Mouse (Mus musculus) midbrain, embryonic 11.5 days (tissue): ENCODE results near the gene Hs3st3b1. TPM values are rescaled to one million over a fixed set of nuclear protein-coding genes. Genes with fewer than 3 reads are reported as not detected.

ENCODE experiments used
- ATAC-seq: fragments of 200-750 bp; cut with Nextera tagmentation; 2 replicates; pipeline ENCODE4 v1.8.0; 2017; ENCODE audit warnings: moderate TSS enrichment, moderate library complexity; ENCODE audit not compliant: low FRiP score
- DNase-seq: peaks from one replicate; pipeline ENCODE4 v3.0.0; 2015; ENCODE audit warnings: low spot score; ENCODE audit errors: missing footprints
- H3K27ac ChIP-seq: fragments of 300-500 bp; sonication (generic); 2 replicates; pipeline ENCODE4 v1.5.1; 2014; ENCODE audit warnings: low read depth, low read length
- H3K27me3 ChIP-seq: fragments of 300-500 bp; sonication (generic); 2 replicates; pipeline ENCODE4 v1.6.1; 2014; ENCODE audit warnings: mild to moderate bottlenecking, low read length, moderate library complexity, mixed read lengths; ENCODE audit not compliant: control insufficient read depth, insufficient read depth
- H3K36me3 ChIP-seq: fragments of 300-500 bp; sonication (generic); 2 replicates; pipeline ENCODE4 v1.6.1; 2014; ENCODE audit warnings: mild to moderate bottlenecking, low read length, moderate library complexity, mixed read lengths; ENCODE audit not compliant: control insufficient read depth, insufficient read depth
- H3K4me1 ChIP-seq: fragments of 300-500 bp; sonication (generic); 2 replicates; pipeline ENCODE4 v1.6.1; 2014; ENCODE audit warnings: low read length; ENCODE audit not compliant: control insufficient read depth, insufficient read depth
- H3K4me2 ChIP-seq: fragments of 300-500 bp; sonication (generic); 2 replicates; pipeline ENCODE4 v1.6.1; 2014; ENCODE audit warnings: mild to moderate bottlenecking, moderate library complexity
- H3K4me3 ChIP-seq: fragments of 300-500 bp; sonication (generic); 2 replicates; pipeline ENCODE4 v1.5.1; 2014; ENCODE audit warnings: low read depth, low read length
- H3K9ac ChIP-seq: fragments of 300-500 bp; sonication (generic); 2 replicates; pipeline ENCODE4 v1.6.1; 2014; ENCODE audit warnings: low read length
- H3K9me3 ChIP-seq: fragments of 300-500 bp; sonication (generic); 2 replicates; pipeline ENCODE4 v1.6.1; 2016; ENCODE audit warnings: low read length; ENCODE audit not compliant: control insufficient read depth
- WGBS: fragments of 180-500 bp; shearing (Covaris S2); extraction: QIAGEN DNeasy Blood & Tissue Kit; methylation state at CpG from one replicate; pipeline ENCODE4 v1.1.7; 2014; 5-methylcytosine and 5-hydroxymethylcytosine counted together
- polyA plus RNA-seq: library from polyadenylated mRNA; unstranded; fragments of >200 nt; fragmentation: Nextera tagmentation; extraction: Ambion mirVana; gene quantifications from 2 replicates; pipeline ENCODE4 v1.2.1, GENCODE M21; 2014

The Hs3st3b1 gene
- 17.5 and 18.1 TPM in 2 replicates for polyA plus RNA-seq

DNA sequence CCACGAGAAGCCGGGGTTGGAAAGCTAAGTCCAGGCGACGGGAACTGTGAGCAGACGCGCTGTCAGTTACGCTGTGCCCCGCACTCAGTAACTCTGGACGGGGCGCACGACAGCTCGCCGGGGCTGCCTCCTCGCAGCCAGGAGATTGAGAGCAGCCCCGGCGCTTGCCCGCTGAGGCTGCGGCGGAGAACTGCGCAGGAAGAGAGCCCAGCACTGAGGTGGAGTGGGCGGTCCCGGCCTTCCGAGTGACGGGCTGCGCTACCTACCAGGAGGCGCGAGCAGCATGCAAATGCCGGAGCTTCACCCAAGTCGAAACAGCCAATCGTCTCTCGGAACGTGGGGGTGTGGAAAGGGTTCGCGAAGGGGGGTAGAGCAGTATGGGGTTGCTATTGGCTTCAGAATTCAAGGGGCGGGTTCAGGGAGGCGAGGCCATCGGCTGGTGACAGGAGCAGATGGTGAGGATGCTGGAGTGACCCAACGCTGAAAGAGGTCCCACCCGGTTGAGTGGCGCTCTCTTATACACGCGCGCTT, at the start of gene Hs3st3b1:
Hs3st3b1 (minus strand) TSS at position 200 of the 531 bp plus-strand sequence.
- WGBS = under 1% methylated on average over 43 of the region's 43 CpGs
- peaks cover 39% of the 10 kb centered on the region for H3K4me1 ChIP-seq
- peak; percentile 96 for ATAC-seq
- H3K4me2 ChIP-seq = peak within 1 kb of the TSS; percentile 82
- peak; percentile 97 for DNase-seq
- peak within 1 kb of the TSS; percentile 86 for H3K4me3 ChIP-seq
- no peaks in the 10 kb centered on the region for H3K9me3 ChIP-seq
- H3K27ac ChIP-seq = peak within 1 kb of the TSS; percentile 67
- no peaks in the 10 kb centered on the region for H3K36me3 ChIP-seq
- peaks cover 26% of the 10 kb centered on the region for H3K27me3 ChIP-seq
- peak within 1 kb of the TSS; percentile 90 for H3K9ac ChIP-seq

DNA sequence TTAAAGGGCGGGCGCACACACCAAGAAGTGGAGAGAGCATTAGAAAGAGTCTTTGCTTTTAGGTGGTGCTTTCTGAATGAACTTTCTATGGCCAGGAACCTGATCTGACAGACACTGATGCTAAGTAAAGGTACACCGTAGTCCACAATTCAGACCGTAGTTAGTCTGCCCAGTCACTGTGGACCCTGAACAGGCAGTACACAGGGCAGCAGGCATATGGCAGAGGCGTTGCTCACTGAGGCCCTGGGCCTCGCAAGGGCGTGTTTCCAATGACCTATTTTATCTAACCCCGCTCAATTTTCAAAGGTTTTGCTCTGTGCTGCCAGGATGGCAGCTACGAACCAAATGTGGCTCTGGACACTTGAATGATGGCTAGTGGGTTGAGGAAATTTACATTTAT, 49.4 kb upstream of the Hs3st3b1 start:
- ATAC-seq = no peak
- Histone ChIP-seq H3K4me3 (no peak overlapping the region), H3K4me2 (no peak overlapping the region), H3K27me3 (no peaks in the 10 kb centered on the region), H3K27ac (no peak overlapping the region), H3K4me1 (peaks cover 16% of the 10 kb centered on the region), H3K36me3 (no peaks in the 10 kb centered on the region), H3K9me3 (no peaks in the 10 kb centered on the region), H3K9ac (no peak overlapping the region)
- 93% methylated on average over 9 of the region's 9 CpGs for WGBS
- no peak for DNase-seq

DNA sequence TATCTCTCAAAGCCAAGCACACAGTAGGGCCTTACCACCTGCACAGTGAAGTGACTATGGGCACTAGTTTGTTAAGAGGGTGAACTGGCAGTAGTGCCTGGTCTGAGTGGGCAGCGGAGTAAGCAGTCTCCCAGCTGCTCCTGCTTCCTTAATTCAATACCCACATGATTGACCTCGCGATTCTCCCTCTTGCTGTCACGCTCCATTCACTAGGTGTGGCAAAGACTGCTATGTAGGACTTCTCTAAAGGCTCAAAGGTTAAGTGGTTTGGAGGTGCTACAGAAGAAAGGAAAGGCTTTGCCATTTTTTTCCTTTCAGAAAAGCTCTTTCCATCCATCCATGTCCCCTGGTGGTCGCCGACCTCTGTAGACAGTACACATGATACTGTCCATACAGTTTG, 48.7 kb upstream of the Hs3st3b1 start:
- DNase-seq (no peak), ATAC-seq (no peak)
- Histone ChIP-seq H3K36me3 (no peaks in the 10 kb centered on the region), H3K4me1 (peaks cover 16% of the 10 kb centered on the region), H3K27me3 (no peaks in the 10 kb centered on the region), H3K4me2 (no peak overlapping the region), H3K4me3 (no peak overlapping the region), H3K9me3 (no peaks in the 10 kb centered on the region), H3K9ac (no peak overlapping the region), H3K27ac (no peak overlapping the region)
- WGBS = 88% methylated on average over 6 of the region's 6 CpGs

DNA sequence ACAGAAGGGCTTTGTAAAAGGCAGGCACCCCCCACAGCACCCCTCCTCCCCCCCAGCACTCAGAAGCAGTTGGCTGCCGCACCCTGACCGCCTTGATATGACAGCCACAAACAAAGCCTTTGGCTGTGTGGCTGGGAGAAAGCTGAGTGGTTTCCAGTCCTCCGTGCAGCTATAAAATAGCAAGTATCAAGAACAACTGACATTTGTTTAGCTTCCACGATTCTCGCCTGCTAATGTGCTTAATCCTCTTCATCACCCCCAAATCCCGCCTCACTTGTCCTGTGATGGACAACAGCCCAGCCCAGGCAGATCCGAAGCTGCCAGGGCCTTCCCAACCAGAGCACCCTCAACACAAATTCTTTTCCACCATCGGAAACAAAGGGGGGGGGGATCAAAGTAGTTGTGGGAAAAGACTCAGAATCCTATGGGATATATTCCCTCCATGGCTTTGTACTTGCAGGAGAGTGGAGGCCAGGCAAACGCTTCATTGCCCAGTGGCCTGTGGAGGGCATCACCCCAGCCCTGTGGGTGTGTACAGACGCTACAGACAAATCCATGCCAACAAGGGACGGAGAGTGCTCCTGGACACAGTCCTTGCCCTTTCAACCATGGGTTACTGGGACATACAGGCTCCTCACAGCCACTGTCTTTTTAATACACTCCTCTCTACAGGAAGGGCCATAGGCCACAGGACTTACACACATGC, 47.3 kb upstream of the Hs3st3b1 start:
- Histone ChIP-seq H3K27me3 (no peaks in the 10 kb centered on the region), H3K27ac (peak overlapping the region; percentile 37), H3K4me1 (peaks cover 16% of the 10 kb centered on the region), H3K9me3 (no peaks in the 10 kb centered on the region), H3K4me3 (no peak overlapping the region), H3K9ac (peak overlapping the region; percentile 40), H3K4me2 (no peak overlapping the region), H3K36me3 (no peaks in the 10 kb centered on the region)
- DNase-seq = peak; percentile 91
- ATAC-seq = peak; percentile 77
- 16% methylated on average over 11 of the region's 11 CpGs for WGBS

DNA sequence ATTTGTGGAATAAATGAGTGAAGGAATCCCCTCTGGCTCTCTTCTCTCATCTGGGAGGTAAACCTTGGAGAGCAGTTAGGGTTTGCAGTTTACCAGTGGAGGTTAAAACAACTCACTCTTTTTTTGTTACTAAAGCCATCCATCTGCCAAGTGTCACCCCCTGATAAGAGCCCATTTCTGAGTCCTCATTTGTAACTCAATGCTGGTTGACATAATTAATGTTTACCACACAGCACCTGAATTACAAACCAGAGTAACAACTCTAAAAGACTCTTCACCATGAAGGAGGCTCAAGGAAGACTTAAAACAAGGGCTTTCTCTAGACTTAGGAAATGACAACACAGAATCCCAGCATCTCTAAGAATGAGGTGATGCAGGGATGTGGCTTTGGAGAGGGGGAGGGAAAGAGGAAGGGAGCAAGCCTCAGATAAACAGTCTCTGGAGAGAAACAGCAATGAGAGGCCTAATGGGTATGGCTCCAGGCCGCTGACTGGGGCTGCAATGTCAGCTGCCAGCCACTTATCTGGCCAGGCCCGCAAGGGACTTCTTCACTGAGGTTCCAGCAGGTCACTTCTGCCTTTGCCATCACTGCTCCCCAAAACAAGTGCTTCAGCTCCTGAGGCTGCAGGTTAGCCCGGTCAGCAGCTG, 46.4 kb upstream of the Hs3st3b1 start:
- DNase-seq (peak; percentile 88), ATAC-seq (no peak)
- H3K4me1 ChIP-seq = peaks cover 16% of the 10 kb centered on the region
- WGBS = 53% methylated on average over 3 of the region's 3 CpGs
- H3K4me2 ChIP-seq = no peak overlapping the region
- peak overlapping the region; percentile 37 for H3K27ac ChIP-seq
- no peaks in the 10 kb centered on the region for H3K27me3 ChIP-seq
- no peaks in the 10 kb centered on the region for H3K9me3 ChIP-seq
- peak overlapping the region; percentile 40 for H3K9ac ChIP-seq
- H3K36me3 ChIP-seq = no peaks in the 10 kb centered on the region
- no peak overlapping the region for H3K4me3 ChIP-seq

DNA sequence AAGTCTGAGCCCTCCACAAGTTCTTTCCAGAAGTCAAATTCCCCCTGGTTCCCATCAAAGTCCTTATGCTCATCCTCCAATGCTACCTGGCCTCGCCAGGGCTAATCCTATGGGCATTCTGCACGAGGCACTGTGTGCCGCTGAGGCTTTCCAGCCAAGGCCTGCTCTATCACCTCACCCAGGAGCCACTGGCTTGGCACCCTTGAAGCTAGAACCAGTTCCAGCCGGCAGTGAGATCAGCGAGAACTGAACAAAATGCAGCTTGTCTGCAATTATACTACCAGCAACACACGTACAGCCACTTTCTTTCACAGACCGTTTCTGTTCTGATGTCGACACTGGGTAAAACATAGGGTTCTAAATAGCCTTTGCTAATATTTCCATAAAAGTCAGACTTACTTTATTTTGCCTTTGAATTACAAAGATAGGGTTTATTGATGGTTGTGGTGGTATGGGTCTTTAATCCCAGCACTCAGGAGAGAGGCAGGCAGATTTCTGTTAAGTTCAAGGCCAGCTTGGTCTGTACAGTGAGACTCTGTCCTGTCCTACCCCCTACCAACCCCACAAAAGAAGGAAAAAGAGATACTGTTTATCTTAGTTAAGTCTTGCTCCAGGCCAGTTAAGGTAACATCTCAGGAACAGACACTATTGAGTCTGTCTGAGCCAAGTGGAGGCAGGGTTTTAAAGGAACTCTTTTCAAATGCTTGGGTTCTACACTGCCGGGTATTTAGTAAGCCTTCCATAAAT, 45.7 kb upstream of the Hs3st3b1 start:
- Histone ChIP-seq H3K27me3 (no peaks in the 10 kb centered on the region), H3K27ac (no peak overlapping the region), H3K9ac (no peak overlapping the region), H3K4me3 (no peak overlapping the region), H3K4me2 (no peak overlapping the region), H3K4me1 (peaks cover 16% of the 10 kb centered on the region), H3K36me3 (no peaks in the 10 kb centered on the region), H3K9me3 (no peaks in the 10 kb centered on the region)
- 88% methylated on average over 9 of the region's 9 CpGs for WGBS
- DNase-seq (no peak), ATAC-seq (no peak)

DNA sequence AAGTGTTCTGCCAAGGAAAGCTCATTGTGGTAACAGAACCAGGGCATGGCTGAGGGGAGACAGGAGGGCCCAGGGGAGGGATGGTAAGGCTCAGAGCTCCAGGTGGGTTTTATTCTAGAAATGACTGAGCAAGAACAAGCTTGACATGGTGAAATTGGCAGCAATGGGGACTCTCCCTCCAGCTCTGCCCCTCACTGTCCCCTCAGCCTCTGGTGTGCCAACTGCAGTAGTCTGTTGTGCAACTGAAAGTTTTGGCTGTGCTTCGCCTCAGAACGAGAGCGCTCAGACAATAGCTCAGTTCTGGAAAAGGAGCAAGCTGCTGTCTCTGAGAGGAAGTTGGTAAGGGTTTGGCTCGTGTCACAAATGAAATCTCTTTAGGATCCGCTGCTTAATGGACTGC, 43.3 kb upstream of the Hs3st3b1 start:
- Histone ChIP-seq H3K27me3 (no peaks in the 10 kb centered on the region), H3K9me3 (no peaks in the 10 kb centered on the region), H3K27ac (no peak overlapping the region), H3K4me3 (no peak overlapping the region), H3K4me1 (peaks cover 16% of the 10 kb centered on the region), H3K4me2 (no peak overlapping the region), H3K9ac (no peak overlapping the region), H3K36me3 (no peaks in the 10 kb centered on the region)
- DNase-seq (no peak), ATAC-seq (no peak)
- WGBS = 90% methylated on average over 5 of the region's 5 CpGs

DNA sequence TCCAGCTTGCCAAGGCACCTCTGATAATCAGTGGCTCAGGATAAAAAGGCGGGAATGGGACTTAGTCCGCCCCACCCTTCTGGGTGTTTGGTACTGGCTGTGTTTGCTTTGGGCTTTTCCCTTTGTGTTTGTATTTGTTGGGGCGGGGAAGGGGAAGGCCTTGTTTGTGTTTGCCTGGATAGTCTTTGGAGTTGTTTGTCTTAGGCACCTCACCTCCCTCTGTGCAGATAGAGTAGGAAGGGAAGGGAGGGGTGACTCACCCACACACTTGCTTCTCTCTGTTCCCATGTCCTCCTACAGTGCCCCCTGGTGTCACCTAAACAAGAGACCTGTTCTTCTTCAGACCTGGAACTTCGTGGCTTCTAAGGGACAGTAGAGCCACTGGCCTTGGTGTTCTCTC, 35.1 kb upstream of the Hs3st3b1 start:
- Histone ChIP-seq H3K4me3 (no peak overlapping the region), H3K27ac (no peak overlapping the region), H3K27me3 (no peaks in the 10 kb centered on the region), H3K4me2 (no peak overlapping the region), H3K9me3 (no peaks in the 10 kb centered on the region), H3K9ac (no peak overlapping the region), H3K4me1 (peaks cover 12% of the 10 kb centered on the region), H3K36me3 (no peaks in the 10 kb centered on the region)
- ATAC-seq (no peak), DNase-seq (no peak)
- WGBS = 43% methylated on average over 4 of the region's 4 CpGs

DNA sequence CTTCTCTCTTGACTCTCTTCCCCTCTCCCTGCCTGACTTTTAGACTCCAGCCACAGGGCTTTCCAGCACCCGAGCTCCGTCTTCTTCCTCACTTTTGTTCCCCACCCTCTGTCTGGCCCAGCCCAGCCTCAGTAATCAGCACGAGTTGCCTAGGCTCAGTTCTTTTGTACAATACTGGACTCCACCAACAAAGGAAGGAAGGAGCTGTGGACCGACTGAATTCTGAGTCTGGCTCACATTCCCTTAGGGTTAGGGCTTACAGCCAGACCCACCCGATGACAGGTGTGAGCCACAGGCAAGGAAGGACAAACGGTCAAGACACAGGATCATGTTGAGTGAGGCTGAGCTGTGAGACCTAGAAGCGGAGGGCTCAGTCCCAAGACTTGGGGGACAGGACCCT, 34.7 kb upstream of the Hs3st3b1 start:
- 17% methylated on average over 7 of the region's 7 CpGs for WGBS
- Histone ChIP-seq H3K27me3 (no peaks in the 10 kb centered on the region), H3K36me3 (no peaks in the 10 kb centered on the region), H3K4me2 (no peak overlapping the region), H3K4me3 (no peak overlapping the region), H3K9ac (no peak overlapping the region), H3K9me3 (no peaks in the 10 kb centered on the region), H3K4me1 (peaks cover 15% of the 10 kb centered on the region), H3K27ac (no peak overlapping the region)
- DNase-seq = peak; percentile 90
- ATAC-seq = no peak
